Mouse (Mus musculus) E14TG2a.4 (cell line): ENCODE results near the gene Cit.

Experiments used
- CTCF ChIP-seq: conservative IDR thresholded peaks from 2 replicates; pipeline ENCODE4 v1.5.1; 2014; ENCODE audit warnings: low read length
- NANOG ChIP-seq: IDR thresholded peaks from 2 replicates; pipeline ENCODE4 v1.6.1; 2014; ENCODE audit warnings: borderline replicate concordance, low read length, mixed read lengths
- POU5F1 ChIP-seq: IDR thresholded peaks from 2 replicates; pipeline ENCODE4 v1.6.1; 2014; ENCODE audit warnings: low read length, borderline replicate concordance

DNA sequence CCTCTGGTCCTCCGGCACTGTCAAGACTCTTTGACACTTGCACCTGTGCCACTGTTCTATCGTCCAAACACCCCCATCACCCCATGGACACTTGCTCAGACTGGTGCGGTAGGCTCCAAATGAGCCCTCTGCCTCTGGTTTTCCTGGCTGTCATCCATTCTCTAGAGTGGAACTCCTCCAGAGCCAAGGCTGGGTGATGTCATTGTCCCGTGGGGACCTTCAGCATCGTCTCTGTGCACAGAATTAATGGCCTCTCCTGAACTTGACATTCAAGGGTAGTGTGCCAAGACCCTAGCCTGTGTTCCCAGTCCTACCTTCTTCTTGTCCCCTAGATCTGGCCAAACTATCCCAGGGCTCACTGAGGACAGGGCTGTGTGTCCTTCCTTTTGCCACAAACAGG is 70.4 kb downstream of the Cit start:
- TF ChIP-seq CTCF (no peak), POU5F1 (no peak), NANOG (no peak)
